Mouse (Mus musculus) embryonic facial prominence, embryonic 10.5 days (tissue): ENCODE measurements at regions not wholly inside any gene's neighbourhood (a gene's known extent, or its start where the extent isn't known, plus 50 kb on each side); places are given as distances from the start of the nearest gene placed in this dataset.

Source experiments
- DNase-seq: peaks from one replicate; pipeline ENCODE4 v3.0.0-alpha.2; 2017; ENCODE audit warnings: low spot score
- H3K27ac ChIP-seq: fragments of 300-500 bp; sonication (generic); replicated peaks from 2 replicates; pipeline ENCODE4 v1.5.1; 2016; ENCODE audit warnings: mild to moderate bottlenecking
- H3K27me3 ChIP-seq: fragments of 300-500 bp; sonication (generic); replicated peaks from 2 replicates; pipeline ENCODE4 v1.6.1; 2016; ENCODE audit warnings: low read depth, mild to moderate bottlenecking; ENCODE audit not compliant: poor library complexity, severe bottlenecking
- H3K36me3 ChIP-seq: fragments of 300-500 bp; sonication (generic); replicated peaks from 2 replicates; pipeline ENCODE4 v1.6.1; 2016; ENCODE audit warnings: mild to moderate bottlenecking, moderate library complexity
- H3K4me1 ChIP-seq: fragments of 300-500 bp; sonication (generic); 2 replicates; pipeline ENCODE4 v1.6.1; 2016
- H3K4me3 ChIP-seq: fragments of 300-500 bp; sonication (generic); 2 replicates; pipeline ENCODE4 v1.5.1; 2016; ENCODE audit warnings: mild to moderate bottlenecking, moderate library complexity
- H3K9me3 ChIP-seq: fragments of 300-500 bp; sonication (generic); 2 replicates; pipeline ENCODE4 v1.6.1; 2016; ENCODE audit warnings: mild to moderate bottlenecking
- WGBS: fragments of 180-500 bp; shearing (Covaris S2); methylation state at CpG from one replicate; pipeline ENCODE4 v1.1.7; 2016; 5-methylcytosine and 5-hydroxymethylcytosine counted together

- DNase-seq = peak; percentile 32
- 0 out of 2 replicates have a peak, but pooled peaks cover 4% of the 10 kb centered on the region for H3K27me3 ChIP-seq
- peaks cover 4% of the 10 kb centered on the region; the same call in 1 of the 2 replicates for H3K9me3 ChIP-seq
- no peaks in the 10 kb centered on the region for H3K4me1 ChIP-seq
- no peak overlapping the region for H3K4me3 ChIP-seq
- WGBS = 56% methylated on average over 6 of the region's 6 CpGs
- H3K27ac ChIP-seq = no peak overlapping the region
- H3K36me3 ChIP-seq = no peaks in the 10 kb centered on the region
Observed at GRCm38 (mm10) chr13:59351461-59351860, 233.6 kb downstream of the Agtpbp1 start.

GRCm38 (mm10) chr13:59350613-59351150, 234.3 kb downstream of the Agtpbp1 start:
- Histone ChIP-seq H3K4me3 (no peak overlapping the region), H3K27me3 (no peaks in the 10 kb centered on the region), H3K9me3 (peaks cover 4% of the 10 kb centered on the region; the same call in 1 of the 2 replicates), H3K4me1 (no peaks in the 10 kb centered on the region), H3K27ac (no peak overlapping the region), H3K36me3 (no peaks in the 10 kb centered on the region)
- 84% methylated on average over 7 of the region's 7 CpGs for WGBS
- no peak for DNase-seq

GRCm38 (mm10) chr13:59348510-59348909, 236.5 kb downstream of the Agtpbp1 start:
- H3K9me3 ChIP-seq = peaks cover 4% of the 10 kb centered on the region; the same call in 1 of the 2 replicates
- no peak overlapping the region for H3K27ac ChIP-seq
- H3K36me3 ChIP-seq = no peaks in the 10 kb centered on the region
- H3K27me3 ChIP-seq = no peaks in the 10 kb centered on the region
- DNase-seq = no peak
- no peak overlapping the region for H3K4me3 ChIP-seq
- H3K4me1 ChIP-seq = no peaks in the 10 kb centered on the region

GRCm38 (mm10) chr13:59341871-59342270, 243.2 kb downstream of the Agtpbp1 start:
- H3K36me3 ChIP-seq = no peaks in the 10 kb centered on the region
- no peak overlapping the region for H3K4me3 ChIP-seq
- no peaks in the 10 kb centered on the region for H3K27me3 ChIP-seq
- WGBS = 88% methylated on average over 13 of the region's 13 CpGs
- DNase-seq = no peak
- H3K27ac ChIP-seq = no peak overlapping the region
- H3K4me1 ChIP-seq = 0 out of 2 replicates have a peak, but pooled peaks cover under 1% of the 10 kb centered on the region
- no peaks in the 10 kb centered on the region for H3K9me3 ChIP-seq

GRCm38 (mm10) chr13:59338436-59338835, 246.6 kb downstream of the Agtpbp1 start:
- 94% methylated on average over 9 of the region's 9 CpGs for WGBS
- DNase-seq = no peak
- 0 out of 2 replicates have a peak, but pooled peaks cover 4% of the 10 kb centered on the region for H3K4me1 ChIP-seq
- no peak overlapping the region for H3K4me3 ChIP-seq
- no peaks in the 10 kb centered on the region for H3K27me3 ChIP-seq
- H3K36me3 ChIP-seq = no peaks in the 10 kb centered on the region
- H3K9me3 ChIP-seq = no peaks in the 10 kb centered on the region
- H3K27ac ChIP-seq = no peak overlapping the region

- Histone ChIP-seq H3K36me3 (no peaks in the 10 kb centered on the region), H3K4me1 (no peaks in the 10 kb centered on the region), H3K4me3 (no peak overlapping the region), H3K27me3 (no peaks in the 10 kb centered on the region), H3K27ac (no peak overlapping the region), H3K9me3 (no peaks in the 10 kb centered on the region)
- 88% methylated on average over 3 of the region's 3 CpGs for whole genome bisulfite sequencing
- DNase-seq = no peak
Observed at GRCm38 (mm10) chr13:59323933-59324332, 261.1 kb downstream of the Agtpbp1 start.

GRCm38 (mm10) chr13:59323441-59323840, 261.6 kb downstream of the Agtpbp1 start:
- H3K36me3 ChIP-seq = no peaks in the 10 kb centered on the region
- H3K4me3 ChIP-seq = no peak overlapping the region
- WGBS = 49% methylated on average over 5 of the region's 5 CpGs
- H3K27me3 ChIP-seq = no peaks in the 10 kb centered on the region
- peak; percentile 61 for DNase-seq
- H3K9me3 ChIP-seq = no peaks in the 10 kb centered on the region
- H3K27ac ChIP-seq = no peak overlapping the region
- H3K4me1 ChIP-seq = no peaks in the 10 kb centered on the region

GRCm38 (mm10) chr13:59320261-59320660, 264.8 kb downstream of the Agtpbp1 start:
- WGBS = 90% methylated on average over 5 of the region's 5 CpGs
- no peaks in the 10 kb centered on the region for H3K27me3 ChIP-seq
- no peak for DNase-seq
- H3K4me1 ChIP-seq = no peaks in the 10 kb centered on the region
- no peak overlapping the region for H3K4me3 ChIP-seq
- no peaks in the 10 kb centered on the region for H3K36me3 ChIP-seq
- no peak overlapping the region for H3K27ac ChIP-seq
- no peaks in the 10 kb centered on the region for H3K9me3 ChIP-seq

- Histone ChIP-seq H3K27me3 (no peaks in the 10 kb centered on the region), H3K4me1 (no peaks in the 10 kb centered on the region), H3K27ac (no peak overlapping the region), H3K4me3 (no peak overlapping the region), H3K9me3 (no peaks in the 10 kb centered on the region), H3K36me3 (no peaks in the 10 kb centered on the region)
- DNase-seq = no peak
- 73% methylated on average over 16 of the region's 16 CpGs for WGBS
Observed at GRCm38 (mm10) chr13:59317458-59318005, 267.5 kb downstream of the Agtpbp1 start.

- no peak overlapping the region for H3K4me3 ChIP-seq
- no peaks in the 10 kb centered on the region for H3K9me3 ChIP-seq
- no peak for DNase-seq
- no peaks in the 10 kb centered on the region for H3K4me1 ChIP-seq
- no peaks in the 10 kb centered on the region for H3K27me3 ChIP-seq
- no peak overlapping the region for H3K27ac ChIP-seq
- no peaks in the 10 kb centered on the region for H3K36me3 ChIP-seq
- WGBS = 71% methylated on average over 3 of the region's 3 CpGs
Observed at GRCm38 (mm10) chr13:59315811-59316210, 269.2 kb downstream of the Agtpbp1 start.

GRCm38 (mm10) chr13:59314419-59314818, 270.6 kb downstream of the Agtpbp1 start:
- no peaks in the 10 kb centered on the region for H3K27me3 ChIP-seq
- WGBS = 65% methylated on average over 1 of the region's 1 CpGs
- H3K4me1 ChIP-seq = no peaks in the 10 kb centered on the region

GRCm38 (mm10) chr13:59313725-59314330, 271.2 kb downstream of the Agtpbp1 start:
- no peak overlapping the region for H3K27ac ChIP-seq
- WGBS = 93% methylated on average over 7 of the region's 7 CpGs
- no peaks in the 10 kb centered on the region for H3K9me3 ChIP-seq
- no peaks in the 10 kb centered on the region for H3K4me1 ChIP-seq
- H3K4me3 ChIP-seq = no peak overlapping the region
- H3K36me3 ChIP-seq = no peaks in the 10 kb centered on the region
- no peak for DNase-seq
- H3K27me3 ChIP-seq = no peaks in the 10 kb centered on the region

More at GRCm38 (mm10) chr13:59314419-59314818, 270.6 kb downstream of the Agtpbp1 start:
- H3K9me3 ChIP-seq = no peaks in the 10 kb centered on the region
- H3K36me3 ChIP-seq = no peaks in the 10 kb centered on the region
- DNase-seq = peak; percentile 53
- no peak overlapping the region for H3K4me3 ChIP-seq
- H3K27ac ChIP-seq = no peak overlapping the region

- H3K36me3 ChIP-seq = no peaks in the 10 kb centered on the region
- 8% methylated on average over 5 of the region's 5 CpGs for WGBS
- peaks cover 7% of the 10 kb centered on the region for H3K4me1 ChIP-seq
- no peaks in the 10 kb centered on the region for H3K9me3 ChIP-seq
- H3K27ac ChIP-seq = no peak overlapping the region
- H3K27me3 ChIP-seq = no peaks in the 10 kb centered on the region
- DNase-seq = peak; percentile 51
- H3K4me3 ChIP-seq = no peak overlapping the region
Observed at GRCm38 (mm10) chr13:59292905-59293304, 292.1 kb downstream of the Agtpbp1 start.
